Mouse (Mus musculus) embryonic facial prominence, embryonic 10.5 days (tissue): ENCODE data around the gene Gprin1. TPM values are rescaled to one million over a fixed set of nuclear protein-coding genes. Genes with fewer than 3 reads are reported as not detected.
A peak's percentile ranks its signal among the peaks of the same experiment; 100 is the strongest.

Experiments used
- DNase-seq: peaks from one replicate; pipeline ENCODE4 v3.0.0-alpha.2; 2017; ENCODE audit warnings: low spot score
- H3K27ac ChIP-seq: fragments of 300-500 bp; sonication (generic); replicated peaks from 2 replicates; pipeline ENCODE4 v1.5.1; 2016; ENCODE audit warnings: mild to moderate bottlenecking
- H3K27me3 ChIP-seq: fragments of 300-500 bp; sonication (generic); replicated peaks from 2 replicates; pipeline ENCODE4 v1.6.1; 2016; ENCODE audit warnings: low read depth, mild to moderate bottlenecking; ENCODE audit not compliant: poor library complexity, severe bottlenecking
- H3K36me3 ChIP-seq: fragments of 300-500 bp; sonication (generic); replicated peaks from 2 replicates; pipeline ENCODE4 v1.6.1; 2016; ENCODE audit warnings: mild to moderate bottlenecking, moderate library complexity
- H3K4me1 ChIP-seq: fragments of 300-500 bp; sonication (generic); 2 replicates; pipeline ENCODE4 v1.6.1; 2016
- H3K4me3 ChIP-seq: fragments of 300-500 bp; sonication (generic); 2 replicates; pipeline ENCODE4 v1.5.1; 2016; ENCODE audit warnings: mild to moderate bottlenecking, moderate library complexity
- H3K9me3 ChIP-seq: fragments of 300-500 bp; sonication (generic); 2 replicates; pipeline ENCODE4 v1.6.1; 2016; ENCODE audit warnings: mild to moderate bottlenecking
- WGBS: fragments of 180-500 bp; shearing (Covaris S2); methylation state at CpG from one replicate; pipeline ENCODE4 v1.1.7; 2016; 5-methylcytosine and 5-hydroxymethylcytosine counted together
- polyA plus RNA-seq: library from polyadenylated mRNA; unstranded; fragments of >200 nt; fragmentation: Nextera tagmentation; extraction: Ambion mirVana; gene quantifications from 2 replicates; pipeline ENCODE4 v1.2.1, GENCODE M21; 2016

Gprin1 gene
- polyA plus RNA-seq, 1 experiment from 2014 or later = 0.66 TPM

DNA sequence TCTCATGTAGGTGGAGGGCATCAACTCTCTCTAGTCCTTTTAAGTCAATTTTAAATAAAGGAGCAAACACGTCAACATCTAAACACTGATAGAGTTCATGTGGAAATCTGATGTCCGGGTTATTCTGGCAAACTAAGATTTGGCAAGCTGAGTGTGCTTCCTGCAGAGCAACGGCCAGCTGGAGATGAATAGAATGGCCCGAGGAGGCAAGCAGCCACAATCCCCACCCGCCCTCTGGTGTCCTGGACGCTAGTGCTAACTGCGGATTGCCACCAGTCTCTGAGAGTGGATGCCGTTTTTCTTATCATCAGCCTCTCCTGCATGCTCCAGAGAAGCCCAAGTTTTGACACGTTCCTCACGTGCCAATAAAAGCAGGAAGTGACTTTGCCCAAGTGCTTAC, 2.8 kb downstream of the Gprin1 start:
- Histone ChIP-seq H3K4me1 (peaks cover 22% of the 10 kb centered on the region), H3K27ac (no peak overlapping the region), H3K9me3 (no peaks in the 10 kb centered on the region), H3K36me3 (no peaks in the 10 kb centered on the region), H3K27me3 (peaks cover 68% of the 10 kb centered on the region), H3K4me3 (no peak overlapping the region)
- WGBS = 46% methylated on average over 10 of the region's 10 CpGs
- no peak for DNase-seq

- DNase-seq = no peak
- Histone ChIP-seq H3K27me3 (peaks cover 67% of the 10 kb centered on the region), H3K36me3 (no peaks in the 10 kb centered on the region), H3K4me1 (peaks cover 27% of the 10 kb centered on the region), H3K4me3 (no peak overlapping the region), H3K9me3 (no peaks in the 10 kb centered on the region), H3K27ac (no peak overlapping the region)
- WGBS = 43% methylated on average over 6 of the region's 6 CpGs
Measured at GRCm38 (mm10) chr13:54746110-54746509, 3.6 kb downstream of the Gprin1 start.

DNA sequence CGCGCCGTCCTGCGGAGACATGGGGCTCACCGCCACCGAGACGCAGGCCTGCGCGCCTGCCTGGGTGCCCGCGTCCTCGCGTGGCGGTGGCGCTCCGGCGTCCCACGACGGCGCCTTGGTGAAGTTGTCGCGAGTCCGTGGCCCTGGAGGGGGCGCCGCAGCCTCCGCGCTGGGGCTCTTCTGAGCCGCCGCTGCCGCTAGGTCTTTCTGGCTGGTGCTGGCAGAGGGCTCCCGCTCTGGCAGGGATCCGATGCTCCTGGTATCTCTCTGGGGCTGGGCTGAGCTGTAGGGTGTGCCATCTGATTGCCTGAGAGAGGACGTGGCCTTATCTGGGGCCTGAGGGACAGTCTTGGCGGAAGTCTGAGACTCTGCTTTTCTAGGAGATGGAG, 11.5 kb downstream of the Gprin1 start:
- peaks cover 63% of the 10 kb centered on the region for H3K27me3 ChIP-seq
- H3K27ac ChIP-seq = no peak overlapping the region
- H3K4me1 ChIP-seq = peaks cover 30% of the 10 kb centered on the region
- H3K4me3 ChIP-seq = peak overlapping the region; percentile 54
- 4% methylated on average over 34 of the region's 34 CpGs for WGBS
- peak; percentile 32 for DNase-seq
- H3K9me3 ChIP-seq = no peaks in the 10 kb centered on the region
- H3K36me3 ChIP-seq = peaks cover 10% of the 10 kb centered on the region

GRCm38 (mm10) chr13:54737488-54738212, 12.0 kb downstream of the Gprin1 start:
- 2% methylated on average over 87 of the region's 87 CpGs for WGBS
- peak overlapping the region; percentile 54 for H3K4me3 ChIP-seq
- peaks cover 30% of the 10 kb centered on the region for H3K4me1 ChIP-seq
- peak; percentile 69 for DNase-seq
- H3K9me3 ChIP-seq = no peaks in the 10 kb centered on the region
- H3K27ac ChIP-seq = no peak overlapping the region
- peaks cover 63% of the 10 kb centered on the region for H3K27me3 ChIP-seq
- H3K36me3 ChIP-seq = peaks cover 10% of the 10 kb centered on the region

- DNase-seq = no peak
- Histone ChIP-seq H3K27ac (no peak overlapping the region), H3K36me3 (peaks cover 10% of the 10 kb centered on the region), H3K27me3 (peaks cover 63% of the 10 kb centered on the region), H3K4me1 (peaks cover 30% of the 10 kb centered on the region), H3K9me3 (no peaks in the 10 kb centered on the region), H3K4me3 (peak overlapping the region; percentile 54; the same call in 1 of the 2 replicates)
- WGBS = 25% methylated on average over 3 of the region's 3 CpGs
Measured at GRCm38 (mm10) chr13:54736931-54737330, 12.7 kb downstream of the Gprin1 start.

DNA sequence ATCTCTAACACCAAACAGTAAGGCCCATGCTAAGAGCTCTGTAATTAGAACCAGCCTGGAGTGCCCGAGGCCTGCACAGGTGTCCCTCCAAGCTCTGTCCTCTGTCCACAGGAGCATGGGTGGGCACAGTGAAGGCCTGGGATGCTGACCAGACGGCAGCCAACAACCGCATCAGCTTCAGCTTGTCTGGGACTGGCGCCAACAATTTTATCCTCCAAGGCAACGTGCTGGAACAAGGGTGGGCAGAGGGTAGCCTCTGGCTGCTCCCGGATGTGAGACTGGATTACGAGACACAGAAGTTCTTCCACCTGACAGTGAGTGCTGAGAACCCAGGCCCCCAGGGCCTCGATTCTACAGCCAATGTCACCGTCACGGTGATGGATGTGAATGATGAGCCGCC, 23.5 kb downstream of the Gprin1 start:
- 78% methylated on average over 11 of the region's 11 CpGs for WGBS
- no peak for DNase-seq
- no peaks in the 10 kb centered on the region for H3K27me3 ChIP-seq
- no peaks in the 10 kb centered on the region for H3K36me3 ChIP-seq
- no peaks in the 10 kb centered on the region for H3K4me1 ChIP-seq
- no peak overlapping the region for H3K27ac ChIP-seq
- peaks cover 4% of the 10 kb centered on the region; the same call in 1 of the 2 replicates for H3K9me3 ChIP-seq
- no peak overlapping the region for H3K4me3 ChIP-seq

DNA sequence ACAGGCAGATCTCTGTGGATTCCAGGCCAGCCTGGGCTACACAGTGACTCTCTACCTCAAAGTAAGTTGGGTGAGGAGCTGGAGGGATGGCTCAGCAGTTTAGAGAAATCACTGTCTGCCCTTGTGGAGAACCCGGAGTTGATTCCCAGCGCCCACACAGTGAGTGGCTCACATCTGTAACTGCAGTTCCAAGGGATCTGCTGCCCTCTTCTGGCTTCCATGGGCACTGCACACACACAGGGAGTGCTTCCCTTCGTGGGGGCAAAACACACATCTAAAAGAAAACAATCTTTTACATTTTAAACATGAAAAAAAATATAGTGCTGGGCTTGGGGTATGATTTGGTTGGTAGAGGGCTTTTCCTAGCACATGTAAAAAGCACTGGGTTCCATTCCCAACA, 26.5 kb downstream of the Gprin1 start:
- Histone ChIP-seq H3K27ac (no peak overlapping the region), H3K9me3 (peaks cover 4% of the 10 kb centered on the region; the same call in 1 of the 2 replicates), H3K4me3 (no peak overlapping the region), H3K4me1 (peaks cover 1% of the 10 kb centered on the region; the same call in 1 of the 2 replicates), H3K27me3 (no peaks in the 10 kb centered on the region), H3K36me3 (no peaks in the 10 kb centered on the region)
- WGBS = 91% methylated on average over 3 of the region's 3 CpGs
- DNase-seq = no peak

DNA sequence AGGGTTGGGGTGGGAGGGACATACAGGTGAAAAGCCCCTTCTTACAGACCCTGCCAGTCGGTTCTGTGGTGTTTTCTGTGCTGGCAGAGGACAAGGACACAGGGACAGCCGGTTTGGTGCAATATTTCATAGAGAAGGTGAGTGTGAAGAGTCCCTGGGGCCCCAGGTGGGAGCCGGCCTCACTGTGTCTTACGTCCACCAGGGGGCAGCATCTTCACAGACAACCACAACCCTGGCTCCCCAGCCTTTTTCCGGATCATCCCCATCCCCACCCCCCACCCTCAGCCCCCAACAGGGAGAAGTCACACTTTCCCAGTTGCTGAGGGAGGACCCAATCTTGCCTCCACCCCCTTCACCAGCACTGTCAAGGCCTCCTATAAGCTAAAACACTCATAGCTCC, 32.8 kb downstream of the Gprin1 start:
- no peaks in the 10 kb centered on the region for H3K36me3 ChIP-seq
- H3K27me3 ChIP-seq = peaks cover 16% of the 10 kb centered on the region; the same call in 1 of the 2 replicates
- peak; percentile 65 for DNase-seq
- no peaks in the 10 kb centered on the region for H3K9me3 ChIP-seq
- WGBS = 0% methylated on average over 5 of the region's 5 CpGs
- no peak overlapping the region for H3K4me3 ChIP-seq
- H3K27ac ChIP-seq = no peak overlapping the region
- peaks cover 13% of the 10 kb centered on the region for H3K4me1 ChIP-seq

DNA sequence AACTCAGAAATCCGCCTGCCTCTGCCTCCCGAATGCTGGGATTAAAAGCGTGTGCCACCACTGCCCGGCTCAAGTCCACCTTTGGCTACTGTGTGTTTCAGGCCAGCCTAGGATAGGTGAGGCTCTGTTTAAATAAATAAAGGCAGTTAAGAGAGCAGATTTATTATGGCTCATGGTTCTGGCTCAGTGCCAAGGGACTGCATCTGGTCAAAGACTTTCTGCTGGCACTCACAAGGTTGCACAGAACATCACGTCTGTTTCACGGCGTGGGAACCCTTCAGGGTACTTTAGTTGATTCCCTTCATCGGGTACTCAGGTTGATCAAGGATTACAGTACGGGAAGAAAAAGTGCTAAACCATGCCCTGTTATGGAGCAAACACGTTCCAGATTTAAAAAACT, 34.7 kb downstream of the Gprin1 start:
- no peak for DNase-seq
- Histone ChIP-seq H3K9me3 (no peaks in the 10 kb centered on the region), H3K36me3 (no peaks in the 10 kb centered on the region), H3K27me3 (peaks cover 16% of the 10 kb centered on the region; the same call in 1 of the 2 replicates), H3K4me3 (no peak overlapping the region), H3K27ac (no peak overlapping the region), H3K4me1 (peaks cover 13% of the 10 kb centered on the region)
- 86% methylated on average over 10 of the region's 10 CpGs for WGBS

DNA sequence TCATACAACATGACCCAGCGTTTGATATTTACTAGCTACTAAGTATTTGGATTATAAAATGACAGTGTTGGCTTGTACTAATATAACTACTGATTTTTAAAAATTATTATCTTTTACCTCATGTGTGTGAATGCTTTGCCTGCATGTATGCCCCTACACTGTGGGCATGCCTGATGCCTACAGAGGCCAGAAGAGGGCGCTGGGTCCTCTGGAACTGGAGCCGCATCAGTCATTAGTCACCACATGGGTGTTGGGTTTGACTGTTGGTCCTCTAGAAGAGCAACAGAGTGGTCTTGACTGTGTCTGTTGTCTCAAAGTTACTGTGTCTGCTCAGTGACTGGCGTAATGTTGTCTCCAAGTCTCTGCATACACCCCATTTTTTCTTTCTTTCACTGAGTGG, 35.3 kb downstream of the Gprin1 start:
- H3K27me3 ChIP-seq = peaks cover 16% of the 10 kb centered on the region; the same call in 1 of the 2 replicates
- no peak overlapping the region for H3K4me3 ChIP-seq
- H3K36me3 ChIP-seq = no peaks in the 10 kb centered on the region
- no peak for DNase-seq
- WGBS = 44% methylated on average over 4 of the region's 4 CpGs
- no peak overlapping the region for H3K27ac ChIP-seq
- peaks cover 13% of the 10 kb centered on the region for H3K4me1 ChIP-seq
- no peaks in the 10 kb centered on the region for H3K9me3 ChIP-seq

DNA sequence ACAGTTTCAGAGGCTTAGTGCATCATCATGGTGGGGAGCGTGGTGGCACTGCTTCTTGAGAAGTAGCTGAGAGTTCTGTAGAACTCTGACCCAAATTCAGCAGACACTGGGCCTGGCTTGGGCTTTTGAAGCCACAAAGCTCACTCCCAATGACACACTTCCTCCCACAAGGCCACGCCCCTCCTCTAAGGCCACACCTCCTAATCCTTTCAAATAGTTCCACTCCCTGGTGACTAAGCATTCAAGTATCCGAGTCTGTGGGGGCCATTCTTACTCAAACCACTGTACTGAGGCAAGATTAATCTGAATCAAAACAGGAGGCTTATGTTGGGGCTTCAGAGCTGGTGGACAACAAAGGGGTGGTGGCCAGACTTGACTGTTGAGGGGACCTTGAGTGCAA, 38.8 kb downstream of the Gprin1 start:
- no peak for DNase-seq
- 79% methylated on average over 3 of the region's 3 CpGs for WGBS

DNA sequence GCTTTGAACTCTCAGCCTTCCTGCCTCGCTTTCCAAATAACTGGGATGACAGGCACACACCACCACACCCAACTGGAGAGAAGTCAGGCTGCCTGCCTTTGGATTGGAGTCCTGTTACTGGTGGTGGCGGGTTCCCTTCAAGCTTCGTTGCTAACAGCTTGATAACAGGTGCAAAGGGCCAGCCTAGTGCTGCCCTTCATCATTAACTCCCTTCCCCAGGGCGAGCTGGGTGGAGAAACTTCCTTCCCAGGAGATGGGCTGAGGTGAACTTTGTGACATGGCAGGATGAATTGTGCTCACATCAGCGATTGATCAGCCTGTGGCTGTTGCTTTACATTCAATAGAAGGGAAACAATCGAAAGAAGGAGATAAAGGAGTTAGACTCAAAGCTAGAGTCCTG, 44.8 kb downstream of the Gprin1 start:
- Histone ChIP-seq H3K9me3 (no peaks in the 10 kb centered on the region), H3K27me3 (peaks cover 6% of the 10 kb centered on the region; the same call in 1 of the 2 replicates), H3K4me1 (no peaks in the 10 kb centered on the region), H3K4me3 (no peak overlapping the region), H3K36me3 (no peaks in the 10 kb centered on the region), H3K27ac (no peak overlapping the region)
- WGBS = 52% methylated on average over 6 of the region's 6 CpGs
- DNase-seq = no peak

More for the DNA sequence above, 38.8 kb downstream of the Gprin1 start:
- no peaks in the 10 kb centered on the region for H3K4me1 ChIP-seq
- H3K4me3 ChIP-seq = no peak overlapping the region
- no peaks in the 10 kb centered on the region for H3K9me3 ChIP-seq
- peaks cover 11% of the 10 kb centered on the region; the same call in 1 of the 2 replicates for H3K27me3 ChIP-seq
- no peak overlapping the region for H3K27ac ChIP-seq
- H3K36me3 ChIP-seq = no peaks in the 10 kb centered on the region

- Histone ChIP-seq H3K36me3 (no peaks in the 10 kb centered on the region), H3K4me3 (no peak overlapping the region), H3K27ac (no peak overlapping the region), H3K4me1 (no peaks in the 10 kb centered on the region), H3K9me3 (no peaks in the 10 kb centered on the region), H3K27me3 (peaks cover 6% of the 10 kb centered on the region; the same call in 1 of the 2 replicates)
- DNase-seq = no peak
- WGBS = 62% methylated on average over 7 of the region's 7 CpGs
Measured at GRCm38 (mm10) chr13:54702507-54702906, 47.2 kb downstream of the Gprin1 start.
